Mouse (Mus musculus): Measurements from ENCODE around the gene S100a13.

- TF ChIP-seq POLR2A (IDR thresholded peaks at IDR 0.05; ENCODE audit: insufficient read depth, low read depth, low read length) (no peak), CTCF (IDR thresholded peaks at IDR 0.05; ENCODE audit: insufficient read depth, low read depth, low read length) (no peak)
These were observed 11.2 kb downstream of the S100a13 start for GRCm38 (mm10) chr3:90525421-90525820.
